10 mouse cellular contexts compared by ENCODE assay signal in the genomic region with DNA sequence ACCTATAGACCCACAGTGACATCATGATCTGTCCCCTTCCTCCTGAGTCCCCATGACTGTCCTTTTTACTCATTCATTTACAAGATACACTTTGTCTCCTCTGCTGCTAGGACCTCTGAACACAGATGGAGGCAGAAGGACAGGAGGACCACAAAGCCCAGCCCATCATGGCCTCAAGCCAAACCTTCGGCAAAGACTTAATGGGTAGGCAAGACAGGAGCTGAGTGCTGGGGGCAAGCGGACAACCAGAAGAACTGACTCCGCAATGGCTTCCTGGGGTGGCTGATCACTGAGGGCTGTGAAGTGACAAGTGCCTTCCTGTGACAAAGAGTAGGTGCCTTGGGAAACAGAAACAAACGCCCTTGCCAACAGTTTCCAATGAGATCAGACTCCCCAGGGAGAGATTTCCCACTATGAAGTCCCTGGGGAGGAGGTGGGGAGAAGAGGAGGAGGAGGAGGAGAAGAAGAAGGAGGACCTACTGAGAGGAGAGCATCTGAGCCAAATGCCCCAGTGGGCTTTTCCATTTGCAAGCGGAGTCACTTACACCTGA.
DNase-seq lines count a peak whose midpoint lies in the region; ATAC-seq lines count a peak whose summit lies in the region.
"Had no signal": no experiment of that assay in that cellular context is flagged by ENCODE, and none has a peak within 500 bp of the region (broad histone marks: within the 10 kb centered on the region; RNA-seq: fewer than 3 reads in every experiment).

No protein-coding gene starts in this region.

- ATAC-seq in lung, embryonic 15.5 days (ENCODE audit: borderline replicate concordance, extremely low read depth, low FRiP score, low TSS enrichment) = no peak
- ATAC-seq in megakaryocyte-erythroid progenitor cell, adult 5-6 weeks (replicated peaks; ENCODE audit: low FRiP score, low TSS enrichment, poor library complexity, severe bottlenecking) = no peak
- ATAC-seq: liver, embryonic 12.5 days had no signal

- H3K27me3 ChIP-seq in lung, embryonic 15.5 days = no peaks in the 10 kb centered on the region
- H3K27me3 ChIP-seq: liver, embryonic 12.5 days had no signal

- H3K4me2 ChIP-seq in lung, embryonic 15.5 days = no peak overlapping the region
- H3K4me2 ChIP-seq: liver, embryonic 12.5 days had no signal

- peak; percentile 50 to 62 for DNase-seq in cerebellum, postnatal 14 days
- no peak for DNase-seq in cerebellum, adult 18-20 months
- no peak for DNase-seq in lung, postnatal 25 days (ENCODE audit: low spot score)
- DNase-seq in kidney, postnatal 4 days = peak; percentile 57 to 64
- DNase-seq in frontal cortex, postnatal 36 days (ENCODE audit: low spot score in 2 of 2) = no peak
- no peak for DNase-seq in thymus, adult 18-20 months

- H3K9ac ChIP-seq in lung, embryonic 15.5 days = no peak overlapping the region
- H3K9ac ChIP-seq: liver, embryonic 12.5 days had no signal

- H3K4me1 ChIP-seq in lung, embryonic 15.5 days = peaks cover 51% of the 10 kb centered on the region

- H3K4me3 ChIP-seq in lung, embryonic 15.5 days = no peak overlapping the region
- H3K4me3 ChIP-seq: liver, embryonic 12.5 days; megakaryocyte, embryonic 14.5 days had no signal

- no peaks in the 10 kb centered on the region for H3K9me3 ChIP-seq in lung, embryonic 15.5 days
- H3K9me3 ChIP-seq: liver, embryonic 12.5 days; megakaryocyte, embryonic 14.5 days had no signal

- no peaks in the 10 kb centered on the region for H3K36me3 ChIP-seq in lung, embryonic 15.5 days
- H3K36me3 ChIP-seq: liver, embryonic 12.5 days had no signal

- WGBS in lung, embryonic 15.5 days = 48% methylated on average over 5 of the region's 5 CpGs

- peak overlapping the region; percentile 57; the same call in 1 of the 2 replicates for H3K27ac ChIP-seq in lung, embryonic 15.5 days
- H3K27ac ChIP-seq: liver, embryonic 12.5 days had no signal

Comparison
In these comparisons a context has a peak if more than half of its experiments do, and no peak if none do; other contexts are left out.
1. DNase-seq: peak in cerebellum, postnatal 14 days (2 of 2) and kidney, postnatal 4 days (2 of 2); none in cerebellum, adult 18-20 months (0 of 2), lung, postnatal 25 days (single experiment), frontal cortex, postnatal 36 days (0 of 2) and thymus, adult 18-20 months (0 of 2).